Mouse (Mus musculus): ENCODE data around the gene Ttyh1. TPM values are rescaled to one million over a fixed set of nuclear protein-coding genes. Genes with fewer than 3 reads are reported as not detected.

Ttyh1 gene
- total RNA-seq (2014; rRNA removed) (0.65 and 2.8 TPM in 2 replicates), polyA plus RNA-seq (2012; rRNA removed) (2.3 and 2.4 TPM in 2 replicates)

GRCm38 (mm10) chr7:4119344-4119902, at the start of gene Ttyh1:
Ttyh1 (plus strand) TSS chr7:4119408.
- Histone ChIP-seq H3K79me2 (ENCODE audit: control insufficient read depth, insufficient read depth, low read length) (no peaks in the 10 kb centered on the region), H3K27ac (replicated peaks; ENCODE audit: insufficient read depth, low read depth, low read length) (no peak within 1 kb of the TSS), H3K4me1 (ENCODE audit: control insufficient read depth, insufficient read depth, low read length) (no peaks in the 10 kb centered on the region), H3K4me3 (ENCODE audit: insufficient read depth, low read depth, low read length) (peak within 1 kb of the TSS; percentile 25; the same call in 1 of the 2 replicates), H3K27me3 (ENCODE audit: control insufficient read depth, insufficient read depth, low read length) (peaks cover 15% of the 10 kb centered on the region), H3K9ac (ENCODE audit: low read depth, low read length) (no peak within 1 kb of the TSS), H3K36me3 (ENCODE audit: control insufficient read depth, insufficient read depth, low read length) (no peaks in the 10 kb centered on the region)
- no peak for DNase-seq (ENCODE audit: extremely low read depth, low read depth, low spot score)
- TF ChIP-seq POLR2A (IDR thresholded peaks at IDR 0.05; ENCODE audit: extremely low read depth, insufficient read depth, low read length) (no peak), CTCF (IDR thresholded peaks at IDR 0.05; ENCODE audit: low read depth, low read length) (peak; percentile 71)
- 3% methylated on average over 31 of the region's 37 CpGs for WGBS

- WGBS = 80% methylated on average over 6 of the region's 6 CpGs
- H3K9ac ChIP-seq (ENCODE audit: low read depth, low read length) = no peak overlapping the region
- H3K4me1 ChIP-seq (ENCODE audit: control insufficient read depth, insufficient read depth, low read length) = no peaks in the 10 kb centered on the region
- no peak overlapping the region for H3K4me3 ChIP-seq (ENCODE audit: insufficient read depth, low read depth, low read length)
- TF ChIP-seq CTCF (IDR thresholded peaks at IDR 0.05; ENCODE audit: low read depth, low read length) (no peak), POLR2A (IDR thresholded peaks at IDR 0.05; ENCODE audit: extremely low read depth, insufficient read depth, low read length) (no peak)
- no peaks in the 10 kb centered on the region for H3K36me3 ChIP-seq (ENCODE audit: control insufficient read depth, insufficient read depth, low read length)
- H3K79me2 ChIP-seq (ENCODE audit: control insufficient read depth, insufficient read depth, low read length) = no peaks in the 10 kb centered on the region
- no peaks in the 10 kb centered on the region for H3K27me3 ChIP-seq (ENCODE audit: control insufficient read depth, insufficient read depth, low read length)
- peak; percentile 22 for DNase-seq (ENCODE audit: extremely low read depth, low read depth, low spot score)
- no peak overlapping the region for H3K27ac ChIP-seq (replicated peaks; ENCODE audit: insufficient read depth, low read depth, low read length)
These were observed 48.1 kb upstream of the Ttyh1 start for GRCm38 (mm10) chr7:4071066-4071465.

GRCm38 (mm10) chr7:4073144-4073543, 46.1 kb upstream of the Ttyh1 start:
- no peaks in the 10 kb centered on the region for H3K4me1 ChIP-seq (ENCODE audit: control insufficient read depth, insufficient read depth, low read length)
- H3K79me2 ChIP-seq (ENCODE audit: control insufficient read depth, insufficient read depth, low read length) = no peaks in the 10 kb centered on the region
- TF ChIP-seq CTCF (IDR thresholded peaks at IDR 0.05; ENCODE audit: low read depth, low read length) (no peak), POLR2A (IDR thresholded peaks at IDR 0.05; ENCODE audit: extremely low read depth, insufficient read depth, low read length) (no peak)
- no peaks in the 10 kb centered on the region for H3K36me3 ChIP-seq (ENCODE audit: control insufficient read depth, insufficient read depth, low read length)
- H3K27me3 ChIP-seq (ENCODE audit: control insufficient read depth, insufficient read depth, low read length) = no peaks in the 10 kb centered on the region
- WGBS = 60% methylated on average over 3 of the region's 3 CpGs
- no peak overlapping the region for H3K9ac ChIP-seq (ENCODE audit: low read depth, low read length)
- DNase-seq (ENCODE audit: extremely low read depth, low read depth, low spot score) = peak; percentile 15
- H3K27ac ChIP-seq (replicated peaks; ENCODE audit: insufficient read depth, low read depth, low read length) = no peak overlapping the region
- no peak overlapping the region for H3K4me3 ChIP-seq (ENCODE audit: insufficient read depth, low read depth, low read length)

GRCm38 (mm10) chr7:4079511-4079910, 39.7 kb upstream of the Ttyh1 start:
- Histone ChIP-seq H3K79me2 (ENCODE audit: control insufficient read depth, insufficient read depth, low read length) (no peaks in the 10 kb centered on the region), H3K36me3 (ENCODE audit: control insufficient read depth, insufficient read depth, low read length) (no peaks in the 10 kb centered on the region), H3K4me1 (ENCODE audit: control insufficient read depth, insufficient read depth, low read length) (no peaks in the 10 kb centered on the region; the same call in 1 of the 2 replicates), H3K27ac (replicated peaks; ENCODE audit: insufficient read depth, low read depth, low read length) (no peak overlapping the region), H3K4me3 (ENCODE audit: insufficient read depth, low read depth, low read length) (no peak overlapping the region), H3K27me3 (ENCODE audit: control insufficient read depth, insufficient read depth, low read length) (no peaks in the 10 kb centered on the region), H3K9ac (ENCODE audit: low read depth, low read length) (no peak overlapping the region)
- TF ChIP-seq CTCF (IDR thresholded peaks at IDR 0.05; ENCODE audit: low read depth, low read length) (no peak), POLR2A (IDR thresholded peaks at IDR 0.05; ENCODE audit: extremely low read depth, insufficient read depth, low read length) (no peak)
- WGBS = 84% methylated on average over 7 of the region's 7 CpGs
- DNase-seq (ENCODE audit: extremely low read depth, low read depth, low spot score) = no peak

- Histone ChIP-seq H3K36me3 (ENCODE audit: control insufficient read depth, insufficient read depth, low read length) (no peaks in the 10 kb centered on the region), H3K4me1 (ENCODE audit: control insufficient read depth, insufficient read depth, low read length) (no peaks in the 10 kb centered on the region; the same call in 1 of the 2 replicates), H3K4me3 (ENCODE audit: insufficient read depth, low read depth, low read length) (no peak overlapping the region), H3K27ac (replicated peaks; ENCODE audit: insufficient read depth, low read depth, low read length) (no peak overlapping the region), H3K9ac (ENCODE audit: low read depth, low read length) (no peak overlapping the region), H3K27me3 (ENCODE audit: control insufficient read depth, insufficient read depth, low read length) (no peaks in the 10 kb centered on the region), H3K79me2 (ENCODE audit: control insufficient read depth, insufficient read depth, low read length) (no peaks in the 10 kb centered on the region)
- TF ChIP-seq CTCF (IDR thresholded peaks at IDR 0.05; ENCODE audit: low read depth, low read length) = no peak
- no peak for TF ChIP-seq POLR2A (IDR thresholded peaks at IDR 0.05; ENCODE audit: extremely low read depth, insufficient read depth, low read length)
- 84% methylated on average over 4 of the region's 4 CpGs for WGBS
- DNase-seq (ENCODE audit: extremely low read depth, low read depth, low spot score) = peak; percentile 32
These were observed 38.7 kb upstream of the Ttyh1 start for GRCm38 (mm10) chr7:4080552-4080951.

GRCm38 (mm10) chr7:4081706-4082105, 37.5 kb upstream of the Ttyh1 start:
- H3K27ac ChIP-seq (replicated peaks; ENCODE audit: insufficient read depth, low read depth, low read length) = no peak overlapping the region
- DNase-seq (ENCODE audit: extremely low read depth, low read depth, low spot score) = no peak

More at GRCm38 (mm10) chr7:4081706-4082105, 37.5 kb upstream of the Ttyh1 start:
- no peaks in the 10 kb centered on the region for H3K79me2 ChIP-seq (ENCODE audit: control insufficient read depth, insufficient read depth, low read length)
- no peaks in the 10 kb centered on the region for H3K36me3 ChIP-seq (ENCODE audit: control insufficient read depth, insufficient read depth, low read length)
- TF ChIP-seq POLR2A (IDR thresholded peaks at IDR 0.05; ENCODE audit: extremely low read depth, insufficient read depth, low read length) (no peak), CTCF (IDR thresholded peaks at IDR 0.05; ENCODE audit: low read depth, low read length) (no peak)
- no peak overlapping the region for H3K9ac ChIP-seq (ENCODE audit: low read depth, low read length)
- H3K27me3 ChIP-seq (ENCODE audit: control insufficient read depth, insufficient read depth, low read length) = no peaks in the 10 kb centered on the region
- H3K4me1 ChIP-seq (ENCODE audit: control insufficient read depth, insufficient read depth, low read length) = no peaks in the 10 kb centered on the region; the same call in 1 of the 2 replicates
- no peak overlapping the region for H3K4me3 ChIP-seq (ENCODE audit: insufficient read depth, low read depth, low read length)

Data from liver, adult 2 months (tissue).